Mouse (Mus musculus) ES-Bruce4 (cell line): ENCODE results near the gene Mybpc2. TPM values are rescaled to one million over a fixed set of nuclear protein-coding genes. Genes with fewer than 3 reads are reported as not detected.

Experiments used
- H3K27ac ChIP-seq: 2 replicates; pipeline ENCODE4 v1.5.1; 2012; ENCODE audit warnings: low read length, inconsistent platforms; ENCODE audit not compliant: insufficient read depth
- H3K27me3 ChIP-seq: 2 replicates; pipeline ENCODE4 v1.6.1; 2012; ENCODE audit warnings: mild to moderate bottlenecking, low read length, inconsistent platforms; ENCODE audit not compliant: control insufficient read depth, poor library complexity, insufficient read depth, severe bottlenecking
- H3K36me3 ChIP-seq: 2 replicates; pipeline ENCODE4 v1.6.1; 2012; ENCODE audit warnings: inconsistent platforms, mild to moderate bottlenecking, low read length, moderate library complexity; ENCODE audit not compliant: control insufficient read depth, poor library complexity, insufficient read depth, severe bottlenecking
- H3K4me1 ChIP-seq: one replicate; pipeline ENCODE4 v1.8.1; 2011; ENCODE audit warnings: low read length; ENCODE audit not compliant: control insufficient read depth, insufficient read depth
- H3K4me3 ChIP-seq: 2 replicates; pipeline ENCODE4 v1.5.1; 2011; ENCODE audit warnings: low read depth, mild to moderate bottlenecking, low read length
- H3K9ac ChIP-seq: 2 replicates; pipeline ENCODE4 v1.6.1; 2012; ENCODE audit warnings: low read depth, mild to moderate bottlenecking, inconsistent platforms; ENCODE audit not compliant: poor library complexity, severe bottlenecking
- H3K9me3 ChIP-seq: replicated peaks from 2 replicates; pipeline ENCODE4 v1.6.1; 2012; ENCODE audit warnings: mild to moderate bottlenecking, low read length, inconsistent platforms; ENCODE audit not compliant: control insufficient read depth, poor library complexity, insufficient read depth, severe bottlenecking
- CTCF ChIP-seq: IDR thresholded peaks from one replicate; pipeline ENCODE4 v1.8.1; 2011; ENCODE audit warnings: low read depth, low read length
- EP300 ChIP-seq: IDR thresholded peaks from 2 replicates; pipeline ENCODE4 v1.6.1; 2011; ENCODE audit warnings: low read depth, low read length; ENCODE audit not compliant: insufficient read depth
- POLR2A ChIP-seq: IDR thresholded peaks from one replicate; pipeline ENCODE4 v1.8.1; 2011; ENCODE audit warnings: low read length; ENCODE audit not compliant: insufficient read depth
- polyA plus RNA-seq: library from polyadenylated mRNA; stranded (reverse); fragments of >200 nt; gene quantifications from 2 replicates; pipeline ENCODE4 v1.2.4, GENCODE M21; 2011; ENCODE audit warnings: low read depth; ENCODE audit not compliant: missing spikeins, insufficient read depth, insufficient read length

The Mybpc2 gene
- polyA plus RNA-seq, 1 experiment = 2.5 TPM

GRCm38 (mm10) chr7:44565414-44565813 lies 41.0 kb upstream of the Mybpc2 start:
- no peaks in the 10 kb centered on the region for H3K27me3 ChIP-seq
- H3K9ac ChIP-seq = no peak overlapping the region
- H3K4me1 ChIP-seq = no peaks in the 10 kb centered on the region
- no peaks in the 10 kb centered on the region for H3K9me3 ChIP-seq
- no peak for TF ChIP-seq EP300
- no peak for TF ChIP-seq CTCF
- TF ChIP-seq POLR2A = no peak
- H3K36me3 ChIP-seq = no peaks in the 10 kb centered on the region
- no peak overlapping the region for H3K27ac ChIP-seq
- no peak overlapping the region for H3K4me3 ChIP-seq

- Histone ChIP-seq H3K27me3 (no peaks in the 10 kb centered on the region), H3K4me3 (no peak overlapping the region), H3K27ac (no peak overlapping the region)
These were observed 40.0 kb upstream of the Mybpc2 start for GRCm38 (mm10) chr7:44564486-44564885.

DNA sequence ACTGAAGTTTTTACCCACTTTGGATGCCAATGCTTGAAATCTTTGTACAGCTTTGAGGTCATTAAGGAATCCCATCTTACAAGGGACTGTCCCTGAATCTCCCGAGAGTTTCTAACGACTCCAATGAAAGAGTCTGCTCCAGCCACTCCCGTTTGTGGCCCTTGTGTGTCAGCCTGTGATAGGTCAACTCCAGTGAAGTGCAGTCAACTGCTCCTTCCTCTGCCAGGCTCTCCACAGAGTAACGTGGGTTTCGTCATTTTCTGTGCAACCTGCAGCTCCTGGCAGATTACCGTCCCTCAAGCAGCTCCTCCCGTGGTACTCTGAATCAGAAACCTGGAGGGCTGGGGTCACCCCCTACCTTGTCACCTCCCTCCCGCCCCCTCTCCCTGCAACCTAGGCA lies 38.8 kb upstream of the Mybpc2 start:
- Histone ChIP-seq H3K4me1 (no peaks in the 10 kb centered on the region), H3K27ac (no peak overlapping the region), H3K4me3 (no peak overlapping the region), H3K27me3 (no peaks in the 10 kb centered on the region), H3K36me3 (no peaks in the 10 kb centered on the region), H3K9me3 (no peaks in the 10 kb centered on the region), H3K9ac (no peak overlapping the region)
- no peak for TF ChIP-seq EP300
- TF ChIP-seq CTCF = no peak
- no peak for TF ChIP-seq POLR2A

More at GRCm38 (mm10) chr7:44564486-44564885, 40.0 kb upstream of the Mybpc2 start:
- Histone ChIP-seq H3K9me3 (no peaks in the 10 kb centered on the region), H3K9ac (no peak overlapping the region), H3K4me1 (no peaks in the 10 kb centered on the region), H3K36me3 (no peaks in the 10 kb centered on the region)
- no peak for TF ChIP-seq EP300
- no peak for TF ChIP-seq CTCF
- no peak for TF ChIP-seq POLR2A

DNA sequence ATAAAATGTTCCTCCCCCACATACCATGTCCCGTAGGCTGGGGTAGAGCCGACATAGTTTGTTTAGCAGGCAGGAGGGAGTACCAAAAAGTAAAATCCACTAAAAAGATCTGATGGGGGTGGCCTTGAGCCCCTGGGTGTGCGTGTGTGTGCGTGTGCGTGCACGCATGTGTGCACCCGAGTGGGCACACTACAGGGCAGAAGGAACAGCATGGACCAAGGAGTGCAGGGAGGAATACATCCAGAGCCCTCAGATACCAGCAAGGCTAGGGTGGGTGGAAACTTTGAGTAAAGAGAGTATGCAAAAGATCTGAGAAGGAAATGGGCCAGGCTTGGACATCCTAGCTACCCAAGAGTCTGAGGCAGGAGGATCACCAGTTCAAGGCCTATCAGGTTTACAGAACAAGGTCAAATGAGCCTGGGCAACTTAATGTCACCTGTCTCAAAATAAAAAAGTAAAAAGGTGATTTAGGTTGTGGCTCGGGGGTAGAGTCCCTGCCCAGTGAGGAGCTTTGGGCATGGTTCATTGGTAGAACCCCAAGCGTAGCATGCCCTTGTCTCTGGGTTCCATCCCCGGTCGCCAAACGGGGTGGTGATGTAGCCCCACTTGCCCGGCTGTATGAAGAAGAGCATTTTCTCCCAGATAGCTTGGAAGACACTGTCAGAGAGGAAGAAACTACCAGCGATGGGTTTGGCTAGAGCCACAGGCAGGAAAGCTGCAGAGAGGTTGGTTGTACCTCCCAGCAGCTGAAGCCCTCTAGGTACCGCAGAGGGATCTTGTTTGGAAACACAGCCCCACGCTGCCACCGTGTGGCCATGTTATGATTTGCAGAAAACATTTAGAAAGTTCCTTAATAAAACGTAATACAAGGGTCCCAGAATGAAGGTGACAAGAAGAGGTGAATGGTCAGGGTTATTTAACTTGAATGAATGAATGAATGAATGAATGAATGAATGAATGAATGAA lies 36.3 kb upstream of the Mybpc2 start:
- Histone ChIP-seq H3K9ac (no peak overlapping the region), H3K4me3 (no peak overlapping the region), H3K36me3 (no peaks in the 10 kb centered on the region), H3K4me1 (no peaks in the 10 kb centered on the region), H3K27ac (no peak overlapping the region), H3K9me3 (no peaks in the 10 kb centered on the region), H3K27me3 (no peaks in the 10 kb centered on the region)
- peak; percentile 80 for TF ChIP-seq CTCF
- TF ChIP-seq POLR2A = no peak
- no peak for TF ChIP-seq EP300

DNA sequence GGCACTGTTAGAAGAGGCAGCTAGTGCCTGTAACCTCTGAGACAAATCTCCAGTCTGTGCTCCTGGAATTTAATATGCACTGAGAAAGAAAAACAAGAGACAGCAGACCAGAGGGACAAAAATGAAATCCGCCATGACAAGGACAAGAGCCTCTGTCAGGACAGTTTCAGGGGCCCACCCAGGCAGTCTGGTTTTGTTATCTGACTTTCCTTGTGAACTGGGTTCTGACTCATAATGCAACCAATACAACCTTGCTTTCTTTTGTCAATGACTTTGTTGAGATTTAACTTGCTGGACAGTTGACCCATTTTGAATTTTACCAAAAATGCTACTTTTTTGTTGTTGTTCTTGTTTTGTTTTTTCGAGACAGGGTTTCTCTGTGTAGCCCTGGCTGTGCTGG lies 33.2 kb upstream of the Mybpc2 start:
- peaks cover 1% of the 10 kb centered on the region for H3K4me1 ChIP-seq
- no peak for TF ChIP-seq EP300
- no peak for TF ChIP-seq POLR2A
- no peak for TF ChIP-seq CTCF
- no peak overlapping the region for H3K27ac ChIP-seq
- H3K27me3 ChIP-seq = no peaks in the 10 kb centered on the region
- H3K4me3 ChIP-seq = no peak overlapping the region
- no peak overlapping the region for H3K9ac ChIP-seq
- H3K9me3 ChIP-seq = no peaks in the 10 kb centered on the region
- no peaks in the 10 kb centered on the region for H3K36me3 ChIP-seq

- Histone ChIP-seq H3K4me3 (peak within 1 kb of the TSS; percentile 79), H3K27me3 (no peaks in the 10 kb centered on the region), H3K4me1 (peaks cover 5% of the 10 kb centered on the region), H3K36me3 (peaks cover 12% of the 10 kb centered on the region), H3K9me3 (no peaks in the 10 kb centered on the region), H3K9ac (peak within 1 kb of the TSS; percentile 60), H3K27ac (peak within 1 kb of the TSS; percentile 87)
- TF ChIP-seq EP300 (no peak), CTCF (no peak), POLR2A (no peak)
These were observed 29.4 kb upstream of the Mybpc2 start, which contains the start of gene Nr1h2 for GRCm38 (mm10) chr7:44553826-44554225. TSS of gene Nr1h2 (minus strand) at chr7:44553951.
